Mouse (Mus musculus) adrenal gland, adult (tissue): ENCODE results near the gene Tbx22.

ENCODE experiments used
- DNase-seq, 2 experiments: peaks; one replicate each; pipeline ENCODE4 v3.0.0; 2022 to 2023; ENCODE audit warnings: low spot score in 1 of 2; ENCODE audit not compliant: inconsistent age in 2 of 2

The Tbx22 gene

DNA sequence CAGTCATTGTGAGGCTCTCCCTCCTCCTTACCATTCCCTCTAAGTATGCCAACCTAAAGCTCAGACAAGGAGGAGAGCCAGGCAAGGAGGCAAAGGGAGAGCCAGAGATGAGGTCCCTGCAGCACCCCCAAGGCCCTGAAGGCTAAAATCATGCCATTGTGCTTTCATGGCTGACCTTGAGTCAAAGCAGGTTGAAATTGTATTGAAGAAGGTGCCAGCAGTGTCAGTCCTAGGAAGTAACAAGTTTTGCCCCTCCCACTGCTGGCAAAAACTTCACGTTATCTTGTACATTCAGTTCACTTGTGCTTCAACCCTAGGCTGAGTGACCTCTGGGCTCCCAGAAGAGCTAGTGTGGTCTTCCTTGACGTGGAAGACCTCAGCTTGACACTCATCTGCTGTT lies at the start of gene Tbx22:
Gene Tbx22, plus strand, starts transcription at position 301 of the 400 bp plus-strand sequence.
- no peak for DNase-seq

DNA sequence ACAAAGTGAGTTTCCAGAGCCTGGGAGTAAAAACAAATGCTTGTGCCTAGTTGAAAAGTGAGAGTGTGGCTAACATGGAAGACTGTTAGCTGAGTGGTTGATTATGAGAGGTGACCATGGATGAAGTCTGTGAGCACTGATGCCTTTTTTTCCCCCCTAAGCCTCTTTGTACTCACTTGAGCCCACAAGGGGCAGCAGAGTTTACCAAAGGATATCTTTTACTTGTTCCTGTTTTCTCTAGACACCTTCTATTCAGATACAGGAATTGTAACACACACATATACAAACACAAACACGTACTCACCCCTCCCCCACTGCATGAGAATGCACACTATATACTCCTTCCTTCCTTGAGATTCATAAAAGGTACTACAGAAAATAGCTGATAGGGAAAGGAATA lies 913 bp downstream of the Tbx22 start:
- no peak for DNase-seq

DNA sequence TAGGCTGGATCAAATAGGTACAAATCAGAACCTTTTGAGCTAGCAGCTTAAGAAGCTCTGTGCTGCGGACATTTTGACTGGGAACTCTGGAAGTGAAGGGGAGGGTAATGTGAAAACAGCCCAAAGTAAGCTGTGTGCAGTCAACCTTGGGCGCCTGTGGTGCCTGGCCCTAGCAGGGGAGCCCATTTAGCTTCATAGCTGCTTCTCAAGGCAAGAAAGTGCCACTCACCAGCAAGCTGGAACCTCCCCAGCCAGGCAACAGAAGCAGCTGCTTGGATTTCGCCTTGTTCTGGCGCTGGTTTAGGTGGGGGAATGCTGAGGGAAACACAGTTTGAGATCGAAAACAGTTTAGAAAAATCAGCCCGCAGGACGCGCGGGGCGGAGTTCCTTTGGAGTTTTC lies 11.4 kb downstream of the Tbx22 start:
- DNase-seq = no peak

DNA sequence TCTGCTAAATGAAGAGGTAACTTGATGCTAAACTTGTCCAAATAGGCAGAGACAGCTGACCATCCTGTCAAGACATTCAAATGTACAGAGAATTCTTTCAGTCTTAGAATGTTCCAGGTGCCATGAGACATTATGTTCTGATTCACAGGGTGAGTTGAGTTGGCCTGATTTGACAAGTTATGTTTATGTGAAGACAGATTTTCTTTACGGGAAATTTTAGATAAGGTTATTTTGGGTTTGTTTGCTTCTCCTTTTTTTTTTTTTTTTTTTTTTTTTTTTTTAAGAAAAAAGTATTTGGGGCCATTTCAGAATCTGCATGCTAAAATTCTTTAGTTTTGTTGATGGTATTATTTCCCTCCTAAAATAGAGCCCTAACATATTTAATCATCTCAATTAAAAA lies 40.8 kb downstream of the Tbx22 start:
- DNase-seq = no peak

DNA sequence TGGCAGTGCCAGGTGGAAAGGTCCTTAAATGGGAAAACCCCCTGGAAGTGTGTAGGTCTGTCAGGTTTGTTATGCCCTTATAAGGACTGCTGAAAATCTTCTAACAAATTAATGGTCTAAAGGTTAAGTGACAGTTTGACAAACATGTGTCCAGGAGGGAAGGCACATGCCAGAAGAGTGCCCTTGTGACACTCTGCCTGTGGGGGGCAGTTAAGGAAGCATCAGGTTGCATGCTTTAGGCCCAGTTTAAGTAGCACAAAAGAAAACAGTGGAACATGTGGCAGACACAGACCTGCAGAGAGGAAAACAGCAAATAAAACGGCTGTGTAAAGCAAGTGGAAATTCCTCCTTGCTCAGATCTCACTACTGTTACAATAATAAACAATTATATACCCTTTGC lies 55.8 kb downstream of the Tbx22 start:
- no peak for DNase-seq
